Mouse (Mus musculus) lung, postnatal 0 days (tissue): ENCODE measurements around the gene Fbxo21. TPM values are rescaled to one million over a fixed set of nuclear protein-coding genes. Genes with fewer than 3 reads are reported as not detected.

Experiments
- ATAC-seq: fragments of 200-750 bp; cut with Nextera tagmentation; 2 replicates; pipeline ENCODE4 v1.8.0; 2017; ENCODE audit warnings: moderate library complexity
- DNase-seq: peaks from one replicate; pipeline ENCODE4 v3.0.0-alpha.2; 2016; ENCODE audit warnings: low spot score
- H3K27ac ChIP-seq: fragments of 300-500 bp; sonication (generic); 2 replicates; pipeline ENCODE4 v1.5.1; 2014; ENCODE audit warnings: antibody characterized with exemption, mild to moderate bottlenecking, low read length, mixed read lengths
- H3K27me3 ChIP-seq: fragments of 300-500 bp; sonication (generic); replicated peaks from 2 replicates; pipeline ENCODE4 v1.6.1; 2014; ENCODE audit warnings: low read length, mixed read lengths; ENCODE audit not compliant: insufficient read depth
- H3K36me3 ChIP-seq: fragments of 300-500 bp; sonication (generic); 2 replicates; pipeline ENCODE4 v1.6.1; 2014; ENCODE audit warnings: low read length, mixed read lengths; ENCODE audit not compliant: insufficient read depth
- H3K4me1 ChIP-seq: fragments of 300-500 bp; sonication (generic); 2 replicates; pipeline ENCODE4 v1.6.1; 2014; ENCODE audit warnings: antibody characterized with exemption, low read depth, low read length, mixed read lengths; ENCODE audit not compliant: insufficient read depth
- H3K4me2 ChIP-seq: fragments of 300-500 bp; sonication (generic); replicated peaks from 2 replicates; pipeline ENCODE4 v1.6.1; 2014; ENCODE audit warnings: low read depth, mild to moderate bottlenecking, low read length, moderate library complexity, mixed read lengths
- H3K4me3 ChIP-seq: fragments of 300-500 bp; sonication (generic); 2 replicates; pipeline ENCODE4 v1.5.1; 2014; ENCODE audit warnings: low read depth, low read length
- H3K9ac ChIP-seq: fragments of 300-500 bp; sonication (generic); replicated peaks from 2 replicates; pipeline ENCODE4 v1.6.1; 2014; ENCODE audit warnings: low read depth, mild to moderate bottlenecking
- H3K9me3 ChIP-seq: fragments of 300-500 bp; sonication (generic); 2 replicates; pipeline ENCODE4 v1.6.1; 2016; ENCODE audit warnings: low read length, mixed read lengths
- CTCF ChIP-seq: IDR thresholded peaks from 2 replicates; pipeline ENCODE4 v1.5.1; 2016; ENCODE audit warnings: antibody characterized with exemption, mild to moderate bottlenecking
- EP300 ChIP-seq: IDR thresholded peaks from 2 replicates; pipeline ENCODE4 v1.6.1; 2016; ENCODE audit warnings: antibody characterized with exemption, mild to moderate bottlenecking, control low read depth
- WGBS: fragments of 180-500 bp; shearing (Covaris S2); extraction: QIAGEN DNeasy Blood & Tissue Kit; methylation state at CpG from one replicate; pipeline ENCODE4 v1.1.7; 2014; 5-methylcytosine and 5-hydroxymethylcytosine counted together
- polyA plus RNA-seq: library from polyadenylated mRNA; unstranded; fragments of >200 nt; fragmentation: Nextera tagmentation; extraction: Ambion mirVana; gene quantifications from 2 replicates; pipeline ENCODE4 v1.2.1, GENCODE M21; 2015

The Fbxo21 gene
- polyA plus RNA-seq, 1 experiment from 2014 or later, result 18.8 TPM

GRCm38 (mm10) chr5:118029035-118029408, 52.5 kb downstream of the Fbxo21 start:
- ATAC-seq (peak; percentile 66), DNase-seq (peak; percentile 24)
- Histone ChIP-seq H3K4me2 (peak overlapping the region; percentile 90), H3K9ac (no peak overlapping the region), H3K4me3 (peak overlapping the region; percentile 46), H3K27me3 (peaks cover 37% of the 10 kb centered on the region), H3K9me3 (no peaks in the 10 kb centered on the region), H3K36me3 (no peaks in the 10 kb centered on the region), H3K27ac (no peak overlapping the region), H3K4me1 (peaks cover 8% of the 10 kb centered on the region; the same call in 1 of the 2 replicates)
- 6% methylated on average over 12 of the region's 12 CpGs for WGBS
- TF ChIP-seq EP300 (no peak), CTCF (no peak)

GRCm38 (mm10) chr5:118029420-118029819, 52.9 kb downstream of the Fbxo21 start:
- H3K9ac ChIP-seq, result no peak overlapping the region
- 4% methylated on average over 10 of the region's 10 CpGs for WGBS
- TF ChIP-seq CTCF, result no peak
- TF ChIP-seq EP300, result no peak

DNA sequence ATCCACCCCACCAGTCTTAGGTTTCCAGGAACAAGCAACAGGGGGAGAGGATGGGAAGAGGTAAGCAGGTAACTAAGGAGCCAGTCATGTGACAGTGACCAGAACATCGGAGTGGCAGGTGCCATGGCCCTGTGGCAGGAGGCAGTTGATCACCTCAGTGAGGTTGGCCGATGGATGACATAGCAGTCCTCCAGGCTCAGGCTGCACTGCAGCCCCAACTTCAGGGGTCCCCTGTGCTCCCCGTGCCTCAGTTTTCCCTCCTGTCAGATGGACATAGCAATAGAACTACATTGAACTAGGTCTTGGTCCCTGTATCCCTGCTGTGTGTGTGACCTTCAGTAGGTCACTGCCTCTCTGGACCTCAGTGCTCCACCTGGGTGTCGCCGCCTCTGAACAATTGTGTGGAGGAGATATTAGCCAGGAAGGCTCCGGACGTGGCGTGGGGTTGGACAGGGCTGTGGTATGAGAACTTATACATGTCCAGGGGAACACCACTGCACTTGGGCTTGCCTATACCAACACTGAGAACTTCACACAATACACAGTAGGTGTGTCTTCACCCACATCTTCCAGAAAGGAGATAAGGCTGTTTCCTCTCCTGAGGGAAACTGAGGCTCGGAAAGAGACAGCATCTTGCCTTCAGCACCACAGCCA, 53.6 kb downstream of the Fbxo21 start:
- Histone ChIP-seq H3K36me3 (no peaks in the 10 kb centered on the region), H3K9me3 (no peaks in the 10 kb centered on the region), H3K4me3 (no peak overlapping the region), H3K4me1 (peaks cover 8% of the 10 kb centered on the region; the same call in 1 of the 2 replicates), H3K27ac (no peak overlapping the region), H3K4me2 (no peak overlapping the region), H3K27me3 (peaks cover 37% of the 10 kb centered on the region), H3K9ac (no peak overlapping the region)
- 91% methylated on average over 9 of the region's 9 CpGs for WGBS
- ATAC-seq, result no peak
- no peak for TF ChIP-seq EP300
- TF ChIP-seq CTCF, result no peak
- no peak for DNase-seq

More at GRCm38 (mm10) chr5:118029420-118029819, 52.9 kb downstream of the Fbxo21 start:
- Histone ChIP-seq H3K27me3 (peaks cover 37% of the 10 kb centered on the region), H3K4me2 (peak overlapping the region; percentile 90), H3K9me3 (no peaks in the 10 kb centered on the region), H3K27ac (no peak overlapping the region), H3K36me3 (no peaks in the 10 kb centered on the region), H3K4me3 (peak overlapping the region; percentile 46), H3K4me1 (peaks cover 8% of the 10 kb centered on the region; the same call in 1 of the 2 replicates)
- DNase-seq (no peak), ATAC-seq (no peak; the same call in 1 of the 2 replicates)

DNA sequence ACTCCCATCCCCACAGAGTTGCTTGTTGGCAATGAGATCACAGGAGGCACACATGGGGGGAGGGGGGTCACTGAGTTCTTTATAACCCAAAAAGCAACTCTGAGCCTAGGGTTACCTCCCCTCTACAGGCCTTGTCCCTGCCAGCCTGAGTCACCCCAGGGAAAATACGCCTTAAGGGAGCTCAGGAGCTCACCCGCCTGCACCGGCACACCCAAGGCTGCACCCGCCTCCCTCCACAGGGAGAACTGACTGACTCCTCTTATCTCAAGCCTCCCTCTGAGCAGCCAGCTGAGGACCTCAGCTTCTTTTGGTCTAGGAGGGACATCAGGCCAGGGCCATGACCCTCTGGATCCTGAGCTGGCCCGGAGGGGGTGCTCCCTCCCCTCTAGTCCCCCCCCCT, 54.5 kb downstream of the Fbxo21 start:
- TF ChIP-seq EP300, result no peak
- no peak for TF ChIP-seq CTCF
- Histone ChIP-seq H3K4me1 (peaks cover 8% of the 10 kb centered on the region; the same call in 1 of the 2 replicates), H3K9me3 (peaks cover 3% of the 10 kb centered on the region; the same call in 1 of the 2 replicates), H3K9ac (no peak overlapping the region), H3K36me3 (no peaks in the 10 kb centered on the region), H3K27ac (no peak overlapping the region), H3K4me2 (no peak overlapping the region), H3K27me3 (peaks cover 30% of the 10 kb centered on the region), H3K4me3 (no peak overlapping the region)
- no peak for ATAC-seq
- 32% methylated on average over 5 of the region's 5 CpGs for WGBS
- DNase-seq, result no peak

- Histone ChIP-seq H3K27ac (no peak overlapping the region), H3K4me1 (peaks cover 8% of the 10 kb centered on the region; the same call in 1 of the 2 replicates), H3K9ac (no peak overlapping the region), H3K27me3 (peaks cover 27% of the 10 kb centered on the region), H3K36me3 (no peaks in the 10 kb centered on the region), H3K4me2 (no peak overlapping the region), H3K4me3 (no peak overlapping the region), H3K9me3 (peaks cover 3% of the 10 kb centered on the region; the same call in 1 of the 2 replicates)
- TF ChIP-seq EP300, result no peak
- no peak for TF ChIP-seq CTCF
- no peak for ATAC-seq
- DNase-seq, result no peak
- WGBS, result 58% methylated on average over 4 of the region's 4 CpGs
These were observed 55.0 kb downstream of the Fbxo21 start for GRCm38 (mm10) chr5:118031508-118031907.

DNA sequence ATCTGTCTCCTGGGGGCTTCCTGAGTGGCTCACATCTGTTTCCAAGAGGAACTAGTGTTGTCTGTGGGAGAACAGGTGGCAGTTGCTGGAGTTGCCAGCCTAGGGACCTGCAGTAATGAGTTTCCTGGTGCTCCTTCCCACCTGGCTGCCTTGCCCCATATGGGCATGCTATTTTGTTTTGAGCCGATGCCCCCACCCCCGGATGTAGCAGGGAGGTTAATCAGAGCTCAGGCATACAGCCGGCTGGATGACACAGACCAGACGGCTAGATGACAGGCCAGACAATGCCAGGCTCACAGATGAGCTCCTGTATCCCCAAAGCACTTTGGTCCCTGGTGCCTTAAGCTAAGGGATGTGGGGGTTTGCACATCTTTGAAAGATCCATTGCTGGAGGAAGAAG, 56.8 kb downstream of the Fbxo21 start:
- TF ChIP-seq EP300, result no peak
- TF ChIP-seq CTCF, result no peak
- peaks cover 3% of the 10 kb centered on the region; the same call in 1 of the 2 replicates for H3K9me3 ChIP-seq
- H3K36me3 ChIP-seq, result no peaks in the 10 kb centered on the region
- H3K9ac ChIP-seq, result no peak overlapping the region
- WGBS, result 55% methylated on average over 4 of the region's 4 CpGs
- H3K4me1 ChIP-seq, result 0 out of 2 replicates have a peak, but pooled peaks cover 4% of the 10 kb centered on the region
- ATAC-seq, result no peak
- no peak overlapping the region for H3K4me2 ChIP-seq
- H3K27ac ChIP-seq, result no peak overlapping the region
- DNase-seq, result no peak
- peaks cover 8% of the 10 kb centered on the region for H3K27me3 ChIP-seq
- H3K4me3 ChIP-seq, result no peak overlapping the region
